Mouse (Mus musculus) MEL (cell line): Measurements from ENCODE around the gene Pcmt1. TPM values are rescaled to one million over a fixed set of nuclear protein-coding genes. Genes with fewer than 3 reads are reported as not detected.

Experiments used
- DNase-seq: peaks from one replicate; pipeline ENCODE4 v3.0.0; 2011; ENCODE audit warnings: low read depth, low spot score
- H3K27ac ChIP-seq: 2 replicates; pipeline ENCODE4 v1.5.1; 2012; ENCODE audit warnings: low read depth, mild to moderate bottlenecking, control low read depth, low read length, moderate library complexity; ENCODE audit not compliant: control insufficient read depth
- H3K27me3 ChIP-seq, 2 experiments: fragments of 150-350 bp in 1 of 2; sonication (generic) in 1 of 2; 2 replicates each; pipeline ENCODE4 v1.6.1; 2012; ENCODE audit warnings: low read length in 2 of 2, mild to moderate bottlenecking in 2 of 2, improper control_type of control experiment in 1 of 2, moderate library complexity in 1 of 2; ENCODE audit not compliant: insufficient read depth in 2 of 2, control insufficient read depth in 1 of 2
- H3K36me3 ChIP-seq, 2 experiments: 2 replicates each; pipeline ENCODE4 v1.6.1; 2012 to 2014; ENCODE audit warnings: low read length in 2 of 2, improper control_type of control experiment in 1 of 2, inconsistent platforms in 1 of 2, mild to moderate bottlenecking in 1 of 2; ENCODE audit not compliant: insufficient read depth in 2 of 2, control insufficient read depth in 1 of 2
- H3K4me1 ChIP-seq, 2 experiments: fragments of 150-350 bp in 1 of 2; sonication (generic) in 1 of 2; 2 replicates each; pipeline ENCODE4 v1.6.1; 2012; ENCODE audit warnings: low read length in 2 of 2, improper control_type of control experiment in 1 of 2, mild to moderate bottlenecking in 1 of 2; ENCODE audit not compliant: insufficient read depth in 2 of 2, control insufficient read depth in 1 of 2
- H3K4me3 ChIP-seq, 2 experiments: fragments of 150-350 bp in 1 of 2; sonication (generic) in 1 of 2; 2 replicates each; pipeline ENCODE4 v1.5.1; 2012; ENCODE audit warnings: low read depth in 2 of 2, low read length in 2 of 2, mild to moderate bottlenecking in 2 of 2, moderate library complexity in 2 of 2, control low read depth in 1 of 2, improper control_type of control experiment in 1 of 2; ENCODE audit not compliant: control insufficient read depth in 1 of 2, insufficient read depth in 1 of 2
- H3K79me2 ChIP-seq: 2 replicates; pipeline ENCODE4 v1.6.1; 2012; ENCODE audit warnings: mild to moderate bottlenecking, low read length, moderate library complexity; ENCODE audit not compliant: control insufficient read depth, poor library complexity, insufficient read depth
- H3K9ac ChIP-seq: 2 replicates; pipeline ENCODE4 v1.6.1; 2012; ENCODE audit warnings: low read depth, mild to moderate bottlenecking, control low read depth, low read length, moderate library complexity; ENCODE audit not compliant: control insufficient read depth, poor library complexity, severe bottlenecking
- H3K9me3 ChIP-seq: fragments of 150-350 bp; sonication (generic); replicated peaks from 2 replicates; pipeline ENCODE4 v1.6.1; 2012; ENCODE audit warnings: mild to moderate bottlenecking, low read length, improper control_type of control experiment, moderate library complexity; ENCODE audit not compliant: insufficient read depth
- CTCF ChIP-seq, 3 experiments: IDR thresholded peaks in 2 of 3; conservative IDR thresholded peaks in 1 of 3; 2 replicates each; pipeline ENCODE4 v1.5.1; 2011 to 2012; ENCODE audit warnings: low read length in 3 of 3, low read depth in 2 of 3, mild to moderate bottlenecking in 2 of 3, improper control_type of control experiment in 1 of 3, inconsistent platforms in 1 of 3, mixed read lengths in 1 of 3, moderate library complexity in 1 of 3; ENCODE audit not compliant: control insufficient read depth in 1 of 3, insufficient read depth in 1 of 3, poor library complexity in 1 of 3, severe bottlenecking in 1 of 3
- E2F4 ChIP-seq: IDR thresholded peaks from 2 replicates; pipeline ENCODE4 v1.6.1; 2011; ENCODE audit warnings: low read depth, low read length, improper control_type of control experiment, borderline replicate concordance
- ELF1 ChIP-seq: IDR thresholded peaks from 2 replicates; pipeline ENCODE4 v1.6.1; 2014; ENCODE audit warnings: low read depth, mild to moderate bottlenecking, inconsistent platforms, low read length, improper control_type of control experiment, moderate library complexity
- EP300 ChIP-seq, 2 experiments: IDR thresholded peaks; 2 replicates each; pipeline ENCODE4 v1.6.1; 2011; ENCODE audit warnings: improper control_type of control experiment in 2 of 2, low read length in 2 of 2, low read depth in 1 of 2, mild to moderate bottlenecking in 1 of 2
- ETS1 ChIP-seq: IDR thresholded peaks from 2 replicates; pipeline ENCODE4 v1.6.1; 2012; ENCODE audit warnings: low read depth, mild to moderate bottlenecking, inconsistent platforms, low read length, improper control_type of control experiment, moderate library complexity
- GATA1 ChIP-seq: IDR thresholded peaks from 2 replicates; pipeline ENCODE4 v1.6.1; 2011; ENCODE audit warnings: low read depth, low read length, improper control_type of control experiment
- KAT2A ChIP-seq: conservative IDR thresholded peaks from 2 replicates; pipeline ENCODE4 v1.6.1; 2012; ENCODE audit warnings: low read depth, low read length, improper control_type of control experiment, inconsistent platforms
- MAZ ChIP-seq: IDR thresholded peaks from 2 replicates; pipeline ENCODE4 v1.6.1; 2012; ENCODE audit warnings: low read depth, mild to moderate bottlenecking, inconsistent platforms, low read length, improper control_type of control experiment
- MXI1 ChIP-seq: IDR thresholded peaks from 2 replicates; pipeline ENCODE4 v1.6.1; 2011; ENCODE audit warnings: mild to moderate bottlenecking, low read depth, low read length, improper control_type of control experiment
- MYB ChIP-seq: IDR thresholded peaks from 2 replicates; pipeline ENCODE4 v1.6.1; 2011; ENCODE audit warnings: mild to moderate bottlenecking, low read depth, low read length, improper control_type of control experiment
- MYC ChIP-seq: IDR thresholded peaks from 2 replicates; pipeline ENCODE4 v1.6.1; 2011; ENCODE audit warnings: low read depth, mild to moderate bottlenecking, low read length, improper control_type of control experiment, moderate library complexity
- RAD21 ChIP-seq: IDR thresholded peaks from 2 replicates; pipeline ENCODE4 v1.6.1; 2011; ENCODE audit warnings: mild to moderate bottlenecking, low read depth, low read length, improper control_type of control experiment
- SIN3A ChIP-seq: IDR thresholded peaks from 2 replicates; pipeline ENCODE4 v1.6.1; 2012; ENCODE audit warnings: low read length, improper control_type of control experiment, inconsistent platforms
- SMC3 ChIP-seq: IDR thresholded peaks from 2 replicates; pipeline ENCODE4 v1.6.1; 2011; ENCODE audit warnings: low read depth, low read length, improper control_type of control experiment
- TBP ChIP-seq: IDR thresholded peaks from 2 replicates; pipeline ENCODE4 v1.8.0; 2011; ENCODE audit warnings: low read depth, low read length, improper control_type of control experiment
- TCF12 ChIP-seq: IDR thresholded peaks from 2 replicates; pipeline ENCODE4 v1.6.1; 2014; ENCODE audit warnings: low read depth, mild to moderate bottlenecking, inconsistent platforms, low read length, improper control_type of control experiment, moderate library complexity
- UBTF ChIP-seq: IDR thresholded peaks from 2 replicates; pipeline ENCODE4 v1.6.1; 2012; ENCODE audit warnings: low read depth, mild to moderate bottlenecking, inconsistent platforms, low read length, improper control_type of control experiment, moderate library complexity, borderline replicate concordance; ENCODE audit not compliant: insufficient read depth
- ZC3H11A ChIP-seq: IDR thresholded peaks from 2 replicates; pipeline ENCODE4 v1.6.1; 2012; ENCODE audit warnings: low read depth, mild to moderate bottlenecking, inconsistent platforms, low read length, improper control_type of control experiment
- ZMIZ1 ChIP-seq: IDR thresholded peaks from 2 replicates; pipeline ENCODE4 v1.6.1; 2012; ENCODE audit warnings: low read depth, mild to moderate bottlenecking, inconsistent platforms, low read length, improper control_type of control experiment, moderate library complexity
- ZNF384 ChIP-seq: IDR thresholded peaks from 2 replicates; pipeline ENCODE4 v1.6.1; 2012; ENCODE audit warnings: low read depth, mild to moderate bottlenecking, inconsistent platforms, low read length, improper control_type of control experiment
- polyA plus RNA-seq, 2 experiments: library from polyadenylated mRNA; stranded (reverse) in 1 of 2; unstranded in 1 of 2; fragments of >175 nt in 1 of 2; fragments of >200 nt in 1 of 2; gene quantifications; 2 replicates each; pipeline versions ENCODE4 v1.2.1 to v1.2.4; 2012; ENCODE audit warnings: low replicate concordance in 2 of 2, low read depth in 1 of 2; ENCODE audit not compliant: insufficient read length in 2 of 2, insufficient read depth in 1 of 2, missing spikeins in 1 of 2
- total RNA-seq: library from RNA; depleted of rRNA; stranded (reverse); fragments of 300-350 nt; gene quantifications from 2 replicates; pipeline ENCODE4 v1.2.3, GENCODE M21; 2012

The Pcmt1 gene
- total and polyA plus RNA-seq, 3 experiments: 90.7 to 121 TPM; not detected in 1

- H3K79me2 ChIP-seq: peaks cover 49% of the 10 kb centered on the region
- TF ChIP-seq ZNF384: peak; percentile 58; the same call in 1 of the 2 replicates
- TF ChIP-seq SIN3A: peak; percentile 81
- 0 out of 2 replicates have a peak, but pooled peaks have one; percentile 75 for TF ChIP-seq UBTF
- no peak for TF ChIP-seq KAT2A
- TF ChIP-seq ETS1: 0 out of 2 replicates have a peak, but pooled peaks have one; percentile 3
- TF ChIP-seq MAZ: peak; percentile 95
- no peak for TF ChIP-seq RAD21
- TF ChIP-seq ZC3H11A: no peak
- peak in 1 of 2 experiments; percentile 59; a peak in 1 of 4 replicates for TF ChIP-seq EP300 (IDR thresholded peaks at IDR 0.05; ENCODE audit: low read depth in 1 of 2, low read length in 2 of 2)
- TF ChIP-seq MXI1: peak; percentile 59
- no peak for TF ChIP-seq SMC3
- 0 out of 6 replicates have a peak, but pooled peaks of 1 of the 3 experiments have one; percentile 1 for TF ChIP-seq CTCF (IDR thresholded peaks at IDR 0.05 in 2 of 3, conservative IDR thresholded peaks at IDR 0.05 in 1 of 3; ENCODE audit: control insufficient read depth in 1 of 3, insufficient read depth in 1 of 3, low read depth in 2 of 3, low read length in 3 of 3, poor library complexity in 1 of 3, severe bottlenecking in 1 of 3)
- peak; percentile 21; the same call in 1 of the 2 replicates for TF ChIP-seq TCF12
- peak; percentile 90 for TF ChIP-seq GATA1
- TF ChIP-seq MYB: no peak
- TF ChIP-seq ZMIZ1: no peak; the same call in 1 of the 2 replicates
- TF ChIP-seq TBP: peak; percentile 71
- TF ChIP-seq ELF1: no peak
- TF ChIP-seq MYC: no peak
- peak; percentile 49; the same call in 1 of the 2 replicates for TF ChIP-seq E2F4
- DNase-seq: peak; percentile 90
These were observed 18.3 kb downstream of the Pcmt1 start for GRCm38 (mm10) chr10:7662471-7663141.

GRCm38 (mm10) chr10:7651057-7651456, 29.9 kb downstream of the Pcmt1 start:
- Histone ChIP-seq H3K9me3 (no peaks in the 10 kb centered on the region), H3K9ac (no peak overlapping the region), H3K36me3 (peaks cover 1 to 18% of the 10 kb centered on the region in 2 experiments), H3K27ac (no peak overlapping the region), H3K79me2 (peaks cover 43% of the 10 kb centered on the region), H3K4me3 (no peak overlapping the region), H3K4me1 (no peaks in the 10 kb centered on the region), H3K27me3 (no peaks in the 10 kb centered on the region)
- no peak for TF ChIP-seq KAT2A
- TF ChIP-seq UBTF: no peak
- no peak for TF ChIP-seq ZNF384
- DNase-seq: no peak

More at GRCm38 (mm10) chr10:7662471-7663141, 18.3 kb downstream of the Pcmt1 start:
- H3K9ac ChIP-seq: peak overlapping the region; percentile 90
- H3K27ac ChIP-seq: peak overlapping the region; percentile 93
- H3K4me3 ChIP-seq: peak overlapping the region; percentile 76 to 87
- peaks cover 1 to 29% of the 10 kb centered on the region in 2 experiments; a peak in 3 of 4 replicates for H3K36me3 ChIP-seq
- H3K4me1 ChIP-seq: peaks cover 5 to 8% of the 10 kb centered on the region in 2 experiments
- no peaks in the 10 kb centered on the region for H3K9me3 ChIP-seq
- H3K27me3 ChIP-seq: no peaks in the 10 kb centered on the region
